Mouse (Mus musculus) liver, embryonic 15.5 days (tissue): ENCODE measurements around the gene Rbpjl. TPM values are rescaled to one million over a fixed set of nuclear protein-coding genes. Genes with fewer than 3 reads are reported as not detected.

Source experiments
- ATAC-seq: fragments of 200-750 bp; cut with Nextera tagmentation; 2 replicates; pipeline ENCODE4 v1.8.0; 2017; ENCODE audit warnings: moderate number of reproducible peaks, mild to moderate bottlenecking, moderate library complexity; ENCODE audit not compliant: insufficient read depth
- H3K27ac ChIP-seq: fragments of 300-500 bp; sonication (generic); replicated peaks from 2 replicates; pipeline ENCODE4 v1.5.1; 2015; ENCODE audit warnings: mild to moderate bottlenecking, inconsistent platforms
- H3K27me3 ChIP-seq: fragments of 300-500 bp; sonication (generic); 2 replicates; pipeline ENCODE4 v1.6.1; 2015; ENCODE audit warnings: mild to moderate bottlenecking, inconsistent platforms
- H3K36me3 ChIP-seq: fragments of 300-500 bp; sonication (generic); replicated peaks from 2 replicates; pipeline ENCODE4 v1.6.1; 2015; ENCODE audit warnings: moderate library complexity, mild to moderate bottlenecking, inconsistent platforms
- H3K4me1 ChIP-seq: fragments of 300-500 bp; sonication (generic); replicated peaks from 2 replicates; pipeline ENCODE4 v1.6.1; 2015; ENCODE audit warnings: inconsistent platforms
- H3K4me2 ChIP-seq: fragments of 300-500 bp; sonication (generic); 2 replicates; pipeline ENCODE4 v1.6.1; 2015; ENCODE audit warnings: moderate library complexity, mild to moderate bottlenecking, inconsistent platforms
- H3K4me3 ChIP-seq: fragments of 300-500 bp; sonication (generic); replicated peaks from 2 replicates; pipeline ENCODE4 v1.5.1; 2015; ENCODE audit warnings: mild to moderate bottlenecking, inconsistent platforms
- H3K9ac ChIP-seq: fragments of 300-500 bp; sonication (generic); 2 replicates; pipeline ENCODE4 v1.6.1; 2015; ENCODE audit warnings: moderate library complexity, mild to moderate bottlenecking, inconsistent platforms
- H3K9me3 ChIP-seq: fragments of 300-500 bp; sonication (generic); replicated peaks from 2 replicates; pipeline ENCODE4 v1.6.1; 2016; ENCODE audit warnings: inconsistent platforms
- WGBS: fragments of 180-500 bp; shearing (Covaris S2); methylation state at CpG from one replicate; pipeline ENCODE4 v1.1.7; 2015; ENCODE audit warnings: mixed read lengths; ENCODE audit not compliant: insufficient replicate concordance; 5-methylcytosine and 5-hydroxymethylcytosine counted together
- polyA plus RNA-seq: library from polyadenylated mRNA; unstranded; fragments of >200 nt; fragmentation: Nextera tagmentation; extraction: Ambion mirVana; gene quantifications from 2 replicates; pipeline ENCODE4 v1.2.1, GENCODE M21; 2015

The Rbpjl gene
- polyA plus RNA-seq, 1 experiment from 2014 or later, result 0.07 TPM

DNA sequence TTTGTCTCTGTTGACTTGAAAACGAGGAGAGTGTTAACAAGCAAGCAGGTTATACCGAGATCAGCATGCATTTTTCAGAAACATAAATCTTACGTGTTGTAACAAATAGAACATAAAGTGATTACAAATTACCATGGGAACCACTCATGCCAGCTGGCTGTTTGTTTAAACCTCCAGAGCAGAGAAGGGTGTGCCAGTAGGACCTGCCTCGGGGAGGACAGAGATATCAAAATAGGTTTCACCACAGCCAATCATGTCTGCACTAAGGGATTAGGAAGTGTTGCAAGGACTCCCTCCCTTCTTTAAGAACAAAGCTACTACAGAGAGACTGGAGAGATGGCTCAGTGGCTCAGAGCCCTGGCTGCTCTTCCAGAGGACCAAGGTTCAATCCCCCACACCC lies 29.8 kb upstream of the Rbpjl start:
- 29% methylated on average over 4 of the region's 4 CpGs for WGBS
- no peak for ATAC-seq
- Histone ChIP-seq H3K9me3 (no peaks in the 10 kb centered on the region), H3K9ac (no peak overlapping the region), H3K4me3 (no peak overlapping the region), H3K27me3 (no peaks in the 10 kb centered on the region), H3K4me1 (no peaks in the 10 kb centered on the region), H3K27ac (no peak overlapping the region), H3K4me2 (no peak overlapping the region), H3K36me3 (no peaks in the 10 kb centered on the region)

DNA sequence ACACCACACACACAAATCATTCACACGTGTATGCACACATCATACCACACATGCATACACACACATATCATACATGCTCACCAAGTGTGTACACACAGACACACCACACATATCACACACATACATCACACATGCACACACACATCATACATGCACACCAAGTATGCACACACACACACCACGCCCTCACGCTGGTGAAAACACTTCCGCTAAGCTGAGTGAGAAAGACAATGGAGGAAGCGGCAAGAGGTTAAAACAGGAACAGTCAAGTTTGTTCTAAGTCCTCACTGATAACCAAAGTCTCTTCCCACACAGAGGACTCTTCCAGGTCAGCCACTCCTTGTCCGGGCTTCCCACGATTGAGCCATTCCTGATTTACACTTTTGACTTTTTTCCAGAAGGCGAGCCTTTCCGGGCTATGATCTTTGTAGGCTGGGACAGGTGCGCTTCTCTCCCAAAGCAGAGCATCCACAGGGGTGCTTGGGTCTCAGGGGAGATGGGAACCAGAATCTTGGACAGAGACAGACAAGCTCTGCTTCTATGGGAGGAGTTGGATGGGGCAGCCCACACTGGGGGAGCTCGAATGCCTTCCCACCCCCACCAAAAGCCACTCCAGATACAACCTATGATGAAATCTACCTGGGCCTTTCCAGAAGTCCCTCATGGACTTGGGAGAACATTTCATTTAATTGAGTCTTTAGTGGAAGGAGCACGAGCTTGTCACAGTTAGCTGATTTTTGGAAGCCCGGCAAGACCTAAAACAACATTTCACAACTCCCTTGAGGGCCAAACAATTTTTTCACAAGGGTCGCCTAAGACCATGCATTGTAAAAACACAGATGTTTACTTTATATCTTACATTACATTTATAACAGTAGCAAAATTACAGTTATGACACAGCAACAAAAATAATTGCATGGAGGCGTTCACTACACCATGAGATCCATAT lies 25.2 kb upstream of the Rbpjl start:
- WGBS, result 65% methylated on average over 15 of the region's 15 CpGs
- Histone ChIP-seq H3K4me2 (no peak overlapping the region), H3K4me3 (no peak overlapping the region), H3K27ac (no peak overlapping the region), H3K27me3 (no peaks in the 10 kb centered on the region), H3K9ac (no peak overlapping the region), H3K4me1 (no peaks in the 10 kb centered on the region), H3K36me3 (no peaks in the 10 kb centered on the region), H3K9me3 (no peaks in the 10 kb centered on the region)
- ATAC-seq, result no peak

DNA sequence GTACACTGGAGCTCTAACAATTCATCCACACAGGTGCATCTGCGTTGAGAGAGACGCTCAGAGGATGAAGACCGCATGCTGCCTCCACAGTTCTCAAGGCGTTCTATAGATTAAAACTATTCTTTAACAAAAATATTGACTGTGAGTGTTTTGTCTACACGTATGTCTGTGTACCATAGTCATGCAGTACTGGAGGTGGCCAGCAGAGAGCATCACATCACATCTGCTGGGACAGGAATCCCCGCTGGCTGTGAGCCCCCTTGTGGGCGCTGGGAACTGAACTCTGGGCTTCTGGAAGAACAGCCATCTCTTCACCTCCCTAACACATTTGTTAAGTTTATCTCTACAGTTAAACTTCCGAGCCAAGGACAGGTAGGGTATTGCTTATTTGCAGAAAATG lies 21.2 kb upstream of the Rbpjl start:
- Histone ChIP-seq H3K4me3 (no peak overlapping the region), H3K4me1 (peaks cover 6% of the 10 kb centered on the region; the same call in 1 of the 2 replicates), H3K36me3 (no peaks in the 10 kb centered on the region), H3K9me3 (no peaks in the 10 kb centered on the region), H3K9ac (no peak overlapping the region), H3K27me3 (peaks cover 12% of the 10 kb centered on the region; the same call in 1 of the 2 replicates), H3K4me2 (no peak overlapping the region), H3K27ac (no peak overlapping the region)
- ATAC-seq, result no peak
- 64% methylated on average over 8 of the region's 8 CpGs for WGBS

DNA sequence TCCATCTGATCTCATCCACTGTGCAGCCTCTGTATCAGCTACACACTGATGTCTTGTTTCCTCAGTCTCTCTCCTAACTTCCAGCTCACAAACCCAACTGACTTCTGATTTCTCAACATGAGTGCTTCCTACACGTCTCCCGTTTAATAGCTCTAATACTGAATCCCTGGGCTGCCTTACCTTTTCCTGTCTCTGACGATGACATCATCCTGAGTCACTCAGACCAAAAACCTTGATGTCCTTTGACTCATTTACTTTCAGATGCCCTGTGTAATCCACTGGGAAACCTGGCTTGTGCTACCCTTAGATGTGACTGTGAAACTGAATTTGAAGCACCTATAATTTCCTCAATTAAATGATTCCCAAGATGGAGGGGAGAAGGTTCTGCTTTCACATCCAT lies 20.0 kb upstream of the Rbpjl start:
- H3K27me3 ChIP-seq, result peaks cover 21% of the 10 kb centered on the region
- WGBS, result 37% methylated on average over 3 of the region's 3 CpGs
- H3K36me3 ChIP-seq, result no peaks in the 10 kb centered on the region
- H3K4me2 ChIP-seq, result no peak overlapping the region
- H3K9ac ChIP-seq, result no peak overlapping the region
- H3K9me3 ChIP-seq, result no peaks in the 10 kb centered on the region
- ATAC-seq, result no peak
- peaks cover 6% of the 10 kb centered on the region; the same call in 1 of the 2 replicates for H3K4me1 ChIP-seq
- no peak overlapping the region for H3K4me3 ChIP-seq
- H3K27ac ChIP-seq, result no peak overlapping the region

DNA sequence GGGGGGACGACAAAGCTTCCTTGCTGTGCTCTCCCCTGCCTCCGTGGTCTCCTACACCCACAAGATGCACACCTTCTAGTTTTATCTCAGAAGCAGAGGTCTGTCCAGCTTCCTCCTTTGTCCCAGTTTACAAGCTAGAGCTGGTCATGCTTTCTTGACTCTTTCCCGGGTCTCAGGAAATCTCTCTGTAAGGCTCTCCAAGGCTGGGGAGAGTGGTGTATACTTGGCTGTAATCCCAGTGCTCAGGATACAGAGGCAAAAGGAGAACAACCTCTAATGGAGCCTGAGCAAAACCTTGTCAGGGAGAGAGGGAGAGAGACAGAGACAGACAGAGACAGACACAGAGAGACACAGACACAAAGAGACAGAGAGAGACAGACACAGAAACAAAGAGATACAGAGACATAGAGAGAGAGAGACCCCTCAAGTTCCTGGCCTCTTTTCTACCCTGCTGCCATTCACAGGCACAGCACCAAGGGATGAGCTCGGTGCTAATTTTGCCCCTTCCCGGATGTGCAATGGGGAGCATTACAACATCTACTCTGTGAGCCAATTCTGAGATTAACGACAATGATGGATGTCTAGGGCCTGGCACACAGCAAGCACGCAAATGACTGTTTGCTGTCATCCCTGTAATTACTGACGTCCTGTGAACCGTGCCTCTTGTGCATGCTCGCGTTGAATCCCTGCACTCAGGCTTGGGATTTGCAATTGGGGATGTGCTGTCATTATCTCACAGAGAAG lies 19.1 kb upstream of the Rbpjl start:
- H3K4me2 ChIP-seq, result no peak overlapping the region
- no peaks in the 10 kb centered on the region for H3K9me3 ChIP-seq
- ATAC-seq, result no peak
- 38% methylated on average over 11 of the region's 11 CpGs for WGBS
- H3K36me3 ChIP-seq, result no peaks in the 10 kb centered on the region
- H3K27ac ChIP-seq, result 0 out of 2 replicates have a peak overlapping the region, but pooled peaks have one; percentile 30
- H3K4me1 ChIP-seq, result peaks cover 6% of the 10 kb centered on the region; the same call in 1 of the 2 replicates
- H3K27me3 ChIP-seq, result peaks cover 29% of the 10 kb centered on the region
- no peak overlapping the region for H3K9ac ChIP-seq
- no peak overlapping the region for H3K4me3 ChIP-seq

DNA sequence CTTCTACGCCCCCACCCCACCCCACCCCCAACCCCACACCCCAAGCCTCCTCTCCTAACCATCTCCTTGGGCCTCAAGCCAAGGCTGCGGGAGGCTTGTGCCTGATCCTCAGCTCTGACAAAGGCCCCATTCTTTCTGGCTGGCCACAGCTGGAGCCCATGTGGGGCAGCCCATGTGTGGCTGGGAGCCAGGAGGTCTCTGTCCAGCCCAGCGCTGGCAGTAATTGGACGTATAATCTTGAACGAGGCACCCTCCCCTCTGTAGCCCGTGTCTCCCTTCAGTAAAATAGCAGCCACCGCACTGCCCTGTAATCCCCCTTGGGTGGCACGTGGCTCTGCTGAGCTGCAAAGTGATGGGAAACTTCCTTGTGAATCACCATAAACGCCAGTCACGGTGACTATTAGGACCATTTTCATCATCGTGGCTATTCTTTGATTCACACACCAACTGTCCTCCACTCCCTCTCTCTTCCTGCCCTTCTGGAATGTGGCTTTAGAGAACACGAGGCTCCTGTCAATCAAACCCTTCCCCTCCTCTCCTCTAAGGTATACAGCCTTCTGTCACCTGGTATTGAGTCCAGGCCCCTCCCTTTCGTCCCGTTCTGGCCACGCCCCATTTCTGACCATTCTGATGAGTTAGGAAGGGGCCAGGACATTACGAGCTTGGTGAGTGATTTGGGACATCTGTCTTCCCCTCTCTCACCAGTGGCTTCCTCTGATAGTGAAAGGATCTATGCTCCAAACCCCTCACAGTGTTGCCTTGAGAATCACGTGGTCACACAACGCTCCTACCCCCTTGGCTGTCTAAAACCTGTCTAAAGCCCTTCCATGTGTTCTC lies 16.8 kb upstream of the Rbpjl start:
- no peak for ATAC-seq
- Histone ChIP-seq H3K27me3 (peaks cover 48% of the 10 kb centered on the region), H3K9me3 (no peaks in the 10 kb centered on the region), H3K4me2 (no peak overlapping the region), H3K36me3 (no peaks in the 10 kb centered on the region), H3K9ac (no peak overlapping the region), H3K4me1 (peaks cover 15% of the 10 kb centered on the region), H3K4me3 (no peak overlapping the region), H3K27ac (no peak overlapping the region)
- WGBS, result 23% methylated on average over 18 of the region's 18 CpGs

DNA sequence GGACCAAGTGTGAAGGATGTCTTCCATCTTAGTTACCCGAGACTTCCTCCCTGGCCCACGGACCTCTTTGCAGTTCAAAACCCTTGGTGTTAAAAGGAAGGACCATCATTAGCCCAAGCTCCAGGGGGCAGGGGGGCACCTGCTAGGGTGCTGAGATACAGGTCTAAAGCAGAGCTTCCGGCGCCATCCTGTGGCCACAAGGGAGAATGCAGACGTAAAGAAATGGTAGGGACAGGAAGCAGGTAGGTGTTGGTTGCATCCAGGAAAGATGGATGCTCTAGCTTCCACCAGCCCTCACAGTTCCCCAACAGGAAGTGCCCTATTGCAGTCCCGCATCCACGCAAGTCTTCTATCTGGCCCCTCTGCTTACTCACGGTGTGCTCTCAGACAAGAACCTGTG lies 16.0 kb upstream of the Rbpjl start:
- Histone ChIP-seq H3K4me2 (no peak overlapping the region), H3K9me3 (no peaks in the 10 kb centered on the region), H3K9ac (no peak overlapping the region), H3K4me1 (peaks cover 15% of the 10 kb centered on the region), H3K27ac (no peak overlapping the region), H3K4me3 (no peak overlapping the region), H3K36me3 (no peaks in the 10 kb centered on the region), H3K27me3 (peaks cover 48% of the 10 kb centered on the region)
- ATAC-seq, result no peak
- WGBS, result 4% methylated on average over 8 of the region's 8 CpGs

DNA sequence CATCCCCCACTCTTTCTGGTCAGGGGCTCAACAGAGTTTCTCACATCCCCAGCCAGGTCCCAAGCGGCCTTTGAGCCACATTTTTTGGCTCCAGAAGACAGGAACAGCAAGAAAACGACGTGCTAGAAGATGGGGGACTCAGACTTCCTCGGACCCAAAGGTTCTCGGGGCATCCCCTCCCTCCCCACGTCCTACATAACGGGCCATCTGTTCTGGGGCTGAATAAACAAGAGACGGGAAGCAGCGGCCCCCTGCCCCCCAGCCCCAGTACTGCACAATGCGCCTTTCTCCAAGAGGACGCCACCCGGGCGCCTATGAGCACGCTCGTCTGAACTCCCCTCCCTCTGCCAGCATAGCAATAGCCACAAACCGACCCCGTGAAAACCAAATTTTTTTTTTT lies 13.9 kb upstream of the Rbpjl start, which contains the start of gene Slpi:
Slpi (minus strand) TSS at position 76 of the 400 bp plus-strand sequence.
- 2% methylated on average over 17 of the region's 17 CpGs for WGBS
- Histone ChIP-seq H3K27me3 (peaks cover 54% of the 10 kb centered on the region), H3K36me3 (no peaks in the 10 kb centered on the region), H3K4me1 (peaks cover 15% of the 10 kb centered on the region), H3K9me3 (no peaks in the 10 kb centered on the region), H3K9ac (no peak within 1 kb of the TSS), H3K4me2 (peak within 1 kb of the TSS; percentile 63), H3K27ac (no peak within 1 kb of the TSS), H3K4me3 (peak within 1 kb of the TSS; percentile 43)
- ATAC-seq, result no peak

DNA sequence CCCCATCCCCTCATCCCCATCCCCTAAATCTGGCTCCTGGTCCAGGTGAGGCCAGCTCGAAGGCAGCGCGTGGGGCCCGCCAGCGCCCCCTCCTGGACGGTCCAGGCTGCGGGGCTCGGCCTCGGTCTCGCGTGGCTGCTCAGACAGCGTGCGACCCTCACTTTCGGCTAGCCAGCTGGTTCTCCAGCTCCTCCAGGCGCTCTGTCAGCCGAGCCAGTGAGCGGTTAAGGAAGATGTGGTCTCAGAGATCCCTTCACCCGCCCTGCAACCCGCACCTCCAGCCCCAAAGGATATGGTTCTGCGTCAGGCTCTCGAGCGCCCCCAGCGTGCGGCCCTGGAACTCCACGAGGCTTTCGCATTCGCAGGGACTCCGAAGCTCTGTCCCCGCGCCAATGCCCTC lies 13.4 kb upstream of the Rbpjl start:
- Histone ChIP-seq H3K4me2 (peak overlapping the region; percentile 63), H3K27me3 (peaks cover 53% of the 10 kb centered on the region), H3K36me3 (no peaks in the 10 kb centered on the region), H3K4me3 (peak overlapping the region; percentile 43), H3K4me1 (peaks cover 15% of the 10 kb centered on the region), H3K27ac (no peak overlapping the region), H3K9ac (no peak overlapping the region), H3K9me3 (no peaks in the 10 kb centered on the region)
- ATAC-seq, result no peak
- 2% methylated on average over 30 of the region's 30 CpGs for WGBS

DNA sequence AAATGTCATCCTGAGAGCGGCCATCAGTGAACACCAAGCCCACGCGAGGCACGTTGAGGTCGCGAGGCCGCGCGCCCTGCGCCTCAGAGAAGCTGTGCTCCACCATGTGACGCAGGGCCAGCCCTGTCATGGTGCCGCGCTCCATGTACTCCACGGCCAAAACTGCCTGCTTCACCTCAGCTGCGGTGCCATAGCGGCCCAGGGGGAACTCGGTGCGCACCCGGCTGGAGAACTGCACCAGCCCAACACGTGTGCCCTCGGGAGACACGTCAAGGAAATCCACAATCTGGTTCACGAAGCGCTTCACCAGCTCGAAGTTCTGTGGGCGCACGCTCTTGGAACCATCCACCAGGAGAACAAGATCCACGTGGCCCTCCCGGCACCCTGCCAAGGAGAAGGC lies 9.8 kb upstream of the Rbpjl start:
- Histone ChIP-seq H3K27ac (no peak overlapping the region), H3K36me3 (no peaks in the 10 kb centered on the region), H3K4me1 (peaks cover 10% of the 10 kb centered on the region; the same call in 1 of the 2 replicates), H3K4me2 (no peak overlapping the region), H3K9me3 (no peaks in the 10 kb centered on the region; the same call in 1 of the 2 replicates), H3K27me3 (peaks cover 38% of the 10 kb centered on the region), H3K4me3 (no peak overlapping the region), H3K9ac (no peak overlapping the region)
- no peak for ATAC-seq
- 71% methylated on average over 29 of the region's 29 CpGs for WGBS
